Mouse (Mus musculus) thymus, adult 2 months (tissue): Measurements from ENCODE around the gene Ube2d3.

ENCODE experiments used
- CTCF ChIP-seq: fragments of 200-500 bp; IDR thresholded peaks from 2 replicates; pipeline ENCODE4 v1.5.1; 2012; ENCODE audit warnings: mild to moderate bottlenecking, control low read depth, low read length, moderate library complexity, borderline replicate concordance; ENCODE audit not compliant: control insufficient read depth, poor library complexity, insufficient read depth; ENCODE audit errors: extremely low read depth
- POLR2A ChIP-seq: fragments of 200-500 bp; IDR thresholded peaks from 2 replicates; pipeline ENCODE4 v1.6.1; 2012; ENCODE audit warnings: mild to moderate bottlenecking, low read length, control low read depth, moderate library complexity; ENCODE audit not compliant: control insufficient read depth, poor library complexity, insufficient read depth; ENCODE audit errors: extremely low read depth

DNA sequence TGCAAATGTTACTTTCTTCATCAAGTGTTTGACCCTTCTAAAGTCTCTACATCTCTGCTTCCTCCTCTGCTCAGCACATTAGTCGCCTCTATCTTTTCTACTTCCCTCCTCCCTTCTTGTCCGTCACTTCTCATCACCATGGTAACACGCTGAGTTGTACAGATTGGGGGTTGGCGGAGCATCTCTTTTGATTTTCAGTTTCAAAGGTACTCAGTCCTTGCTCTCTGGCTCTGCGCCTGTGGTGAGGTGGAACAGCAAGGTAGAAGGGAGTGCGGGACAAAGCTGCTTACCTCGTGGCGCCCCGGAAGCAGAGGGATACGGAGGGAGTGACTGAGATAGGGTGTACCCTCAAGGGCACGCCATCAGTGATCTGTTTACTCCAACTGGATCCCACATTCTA, 75.3 kb downstream of the Ube2d3 start:
- TF ChIP-seq CTCF (no peak), POLR2A (no peak)
